Mouse (Mus musculus): ENCODE measurements around the gene Coq9. TPM values are rescaled to one million over a fixed set of nuclear protein-coding genes. Genes with fewer than 3 reads are reported as not detected.

Gene Coq9
- total and polyA plus RNA-seq, 3 experiments, result 38.2 to 109 (median 68.8) TPM

DNA sequence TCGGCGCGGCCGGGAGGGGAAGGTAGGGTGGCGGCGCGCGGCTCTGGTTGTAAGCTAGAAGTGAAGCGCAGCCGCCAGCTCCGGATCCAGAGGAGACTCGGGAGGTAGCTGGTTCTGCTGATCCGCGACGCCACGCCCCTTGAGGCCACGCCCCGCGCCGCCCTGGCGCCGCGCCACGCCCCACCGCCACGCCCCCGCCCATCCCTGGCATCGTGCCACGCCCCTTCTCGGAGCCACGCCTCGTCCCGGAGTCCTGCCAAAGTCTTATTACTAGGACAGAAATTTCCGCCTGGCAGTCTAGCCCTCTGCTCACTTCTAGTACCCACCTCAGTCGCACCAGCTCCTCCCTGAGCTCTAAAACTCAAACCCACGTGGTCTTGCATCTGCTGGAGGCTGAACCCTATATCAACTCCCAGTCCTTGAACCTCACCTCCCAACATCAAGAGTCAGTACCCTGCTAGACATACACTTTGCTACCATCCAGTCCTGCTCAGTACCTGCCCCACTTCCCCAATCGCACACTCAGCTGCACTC lies 38.1 kb downstream of the Coq9 start, which contains the start of gene Dok4:
Gene Dok4, minus strand, starts transcription at position 134 of the 534 bp plus-strand sequence.
- Histone ChIP-seq H3K27me3 (ENCODE audit: insufficient read depth, low read length) (peaks cover 56% of the 10 kb centered on the region), H3K4me1 (ENCODE audit: insufficient read depth, low read depth, low read length) (peaks cover 48% of the 10 kb centered on the region), H3K36me3 (replicated peaks) (no peaks in the 10 kb centered on the region), H3K4me3 (ENCODE audit: low read depth, low read length) (peak within 1 kb of the TSS; percentile 70), H3K9me3 (replicated peaks) (no peaks in the 10 kb centered on the region)
- ATAC-seq (ENCODE audit: extremely low read depth, insufficient number of reproducible peaks, low FRiP score, poor library complexity, severe bottlenecking) (peak; percentile 45), DNase-seq (ENCODE audit: low spot score) (peak; percentile 90)
- no peak for TF ChIP-seq TAL1 (conservative IDR thresholded peaks at IDR 0.05; ENCODE audit: low read depth, low read length)
- no peak for TF ChIP-seq POLR2AphosphoS5 (IDR thresholded peaks at IDR 0.05; ENCODE audit: insufficient replicate concordance, low read depth, low read length)
- no peak for TF ChIP-seq GATA2 (IDR thresholded peaks at IDR 0.05; ENCODE audit: borderline replicate concordance, low read depth, low read length)
- TF ChIP-seq CTCF (IDR thresholded peaks at IDR 0.05; ENCODE audit: low read depth, low read length), result no peak
- no peak for TF ChIP-seq GATA1 (IDR thresholded peaks at IDR 0.05; ENCODE audit: borderline replicate concordance, low read length)

DNA sequence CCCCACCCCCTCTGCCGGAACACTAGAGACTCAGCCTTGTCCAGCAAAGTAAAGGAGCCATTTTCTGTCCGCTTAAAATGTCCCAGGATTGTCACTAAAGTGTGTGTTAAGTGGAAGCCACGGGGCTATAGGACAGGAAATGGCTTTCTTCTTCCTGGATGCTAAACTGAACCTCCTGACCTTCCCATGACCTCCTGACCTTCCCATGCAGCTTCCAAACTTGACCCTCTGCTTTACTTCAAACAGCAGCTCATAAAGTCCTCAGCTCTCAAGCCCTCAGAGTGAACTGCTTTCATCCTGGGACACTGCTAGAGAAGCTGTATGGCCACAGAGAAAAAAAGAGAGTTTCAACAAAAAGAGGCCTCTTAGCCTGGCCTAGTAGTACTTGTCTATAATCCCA lies 38.7 kb downstream of the Coq9 start:
- Histone ChIP-seq H3K4me3 (ENCODE audit: low read depth, low read length) (no peak overlapping the region), H3K9me3 (replicated peaks) (no peaks in the 10 kb centered on the region), H3K4me1 (ENCODE audit: insufficient read depth, low read depth, low read length) (peaks cover 42% of the 10 kb centered on the region), H3K27me3 (ENCODE audit: insufficient read depth, low read length) (peaks cover 52% of the 10 kb centered on the region), H3K36me3 (replicated peaks) (no peaks in the 10 kb centered on the region)
- DNase-seq (ENCODE audit: low spot score), result no peak
- ATAC-seq (ENCODE audit: extremely low read depth, insufficient number of reproducible peaks, low FRiP score, poor library complexity, severe bottlenecking), result no peak
- TF ChIP-seq CTCF (IDR thresholded peaks at IDR 0.05; ENCODE audit: low read depth, low read length), result no peak

DNA sequence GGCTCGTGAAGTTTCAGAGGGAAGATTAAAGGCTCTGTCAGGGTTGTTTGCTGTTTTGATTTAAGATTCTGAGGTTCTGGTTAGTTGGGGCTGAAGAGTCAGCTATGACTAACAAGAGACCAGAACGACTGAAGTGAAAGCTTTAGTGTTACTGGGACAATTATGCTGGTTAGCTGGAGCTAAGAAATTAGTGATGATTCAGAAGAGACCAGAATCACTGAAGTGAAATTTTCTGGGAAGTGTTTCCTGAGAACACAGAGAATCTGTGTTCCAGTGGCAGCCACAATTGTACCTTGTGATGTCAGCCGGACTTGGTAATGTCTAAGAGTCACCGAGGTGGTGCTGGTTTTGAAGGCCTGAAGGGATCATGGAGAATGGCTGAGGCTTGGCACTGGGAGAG lies 42.6 kb downstream of the Coq9 start:
- H3K27me3 ChIP-seq (ENCODE audit: insufficient read depth, low read length), result peaks cover 36% of the 10 kb centered on the region
- H3K9me3 ChIP-seq (replicated peaks), result no peaks in the 10 kb centered on the region
- no peak overlapping the region for H3K4me3 ChIP-seq (ENCODE audit: low read depth, low read length)
- ATAC-seq (ENCODE audit: extremely low read depth, insufficient number of reproducible peaks, low FRiP score, poor library complexity, severe bottlenecking), result no peak
- H3K4me1 ChIP-seq (ENCODE audit: insufficient read depth, low read depth, low read length), result peaks cover 16% of the 10 kb centered on the region
- TF ChIP-seq POLR2AphosphoS5 (IDR thresholded peaks at IDR 0.05; ENCODE audit: insufficient replicate concordance, low read depth, low read length), result no peak
- no peak for TF ChIP-seq GATA2 (IDR thresholded peaks at IDR 0.05; ENCODE audit: borderline replicate concordance, low read depth, low read length)
- no peak for TF ChIP-seq TAL1 (conservative IDR thresholded peaks at IDR 0.05; ENCODE audit: low read depth, low read length)
- no peak for TF ChIP-seq CTCF (IDR thresholded peaks at IDR 0.05; ENCODE audit: low read depth, low read length)
- TF ChIP-seq GATA1 (IDR thresholded peaks at IDR 0.05; ENCODE audit: borderline replicate concordance, low read length), result no peak
- H3K36me3 ChIP-seq (replicated peaks), result no peaks in the 10 kb centered on the region
- no peak for DNase-seq (ENCODE audit: low spot score)

DNA sequence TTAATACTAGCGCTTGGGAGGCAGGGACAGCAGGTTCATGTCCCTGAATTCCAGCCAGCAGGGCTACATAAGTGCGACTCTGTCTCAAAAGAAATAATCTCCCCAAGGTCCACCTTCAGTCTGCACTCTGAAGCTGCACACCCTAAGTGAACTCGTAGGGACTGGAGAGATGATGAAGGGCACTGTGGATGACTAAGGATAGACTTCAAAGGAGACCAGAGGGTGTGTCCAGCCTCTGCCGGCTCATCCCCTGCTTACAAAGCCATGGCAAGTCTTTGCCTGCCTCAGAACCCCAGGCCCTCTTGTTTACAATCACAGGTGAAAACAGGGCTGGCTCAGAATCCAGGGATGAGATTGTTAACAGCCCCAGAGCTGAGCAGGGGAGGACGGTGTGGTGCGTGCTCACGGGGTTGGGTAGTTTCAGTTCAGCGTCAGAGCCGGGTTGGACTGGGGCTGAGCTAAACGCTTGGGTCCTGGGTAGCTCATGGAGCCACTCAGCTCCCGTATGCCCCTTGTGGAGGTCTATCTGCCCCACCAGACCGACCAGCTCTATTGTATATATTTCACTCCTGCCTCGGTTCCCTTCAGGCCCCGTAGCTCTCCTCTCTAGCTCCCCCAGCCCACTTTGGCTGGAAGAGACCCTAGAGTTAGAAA lies 50.4 kb downstream of the Coq9 start:
- no peak for TF ChIP-seq CTCF (IDR thresholded peaks at IDR 0.05; ENCODE audit: low read depth, low read length)
- no peak for TF ChIP-seq TAL1 (conservative IDR thresholded peaks at IDR 0.05; ENCODE audit: low read depth, low read length)
- TF ChIP-seq GATA2 (IDR thresholded peaks at IDR 0.05; ENCODE audit: borderline replicate concordance, low read depth, low read length), result no peak
- TF ChIP-seq POLR2AphosphoS5 (IDR thresholded peaks at IDR 0.05; ENCODE audit: insufficient replicate concordance, low read depth, low read length), result no peak
- no peak for TF ChIP-seq GATA1 (IDR thresholded peaks at IDR 0.05; ENCODE audit: borderline replicate concordance, low read length)
- DNase-seq (ENCODE audit: low spot score) (no peak), ATAC-seq (ENCODE audit: extremely low read depth, insufficient number of reproducible peaks, low FRiP score, poor library complexity, severe bottlenecking) (no peak; the same call in 1 of the 2 replicates)
- Histone ChIP-seq H3K4me3 (ENCODE audit: low read depth, low read length) (no peak overlapping the region), H3K36me3 (replicated peaks) (no peaks in the 10 kb centered on the region), H3K27me3 (ENCODE audit: insufficient read depth, low read length) (peaks cover 59% of the 10 kb centered on the region), H3K9me3 (replicated peaks) (no peaks in the 10 kb centered on the region), H3K4me1 (ENCODE audit: insufficient read depth, low read depth, low read length) (0 out of 2 replicates have a peak, but pooled peaks cover 2% of the 10 kb centered on the region)

DNA sequence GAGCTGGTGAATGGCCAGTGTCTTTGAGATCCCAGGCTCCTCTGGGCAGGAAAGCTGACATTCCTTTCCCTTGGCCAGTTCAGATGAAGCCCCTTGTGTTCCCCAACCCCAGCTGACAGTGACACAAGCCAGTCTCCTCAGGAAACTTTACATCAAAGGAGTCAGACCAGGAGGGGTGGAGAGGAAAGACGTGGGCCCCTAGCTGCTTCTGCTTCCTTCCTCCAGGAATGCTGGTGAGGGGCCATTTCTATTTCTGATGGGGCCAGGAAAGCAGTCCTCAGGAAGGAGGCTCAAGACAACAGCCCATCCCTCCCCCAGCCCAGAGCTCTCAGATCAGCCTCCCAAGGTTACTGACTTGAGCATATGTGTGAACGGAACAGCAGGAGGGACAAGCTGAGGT lies 54.8 kb downstream of the Coq9 start:
- TF ChIP-seq POLR2AphosphoS5 (IDR thresholded peaks at IDR 0.05; ENCODE audit: insufficient replicate concordance, low read depth, low read length) (no peak), TAL1 (conservative IDR thresholded peaks at IDR 0.05; ENCODE audit: low read depth, low read length) (no peak), CTCF (IDR thresholded peaks at IDR 0.05; ENCODE audit: low read depth, low read length) (no peak), GATA1 (IDR thresholded peaks at IDR 0.05; ENCODE audit: borderline replicate concordance, low read length) (no peak), GATA2 (IDR thresholded peaks at IDR 0.05; ENCODE audit: borderline replicate concordance, low read depth, low read length) (no peak)

DNA sequence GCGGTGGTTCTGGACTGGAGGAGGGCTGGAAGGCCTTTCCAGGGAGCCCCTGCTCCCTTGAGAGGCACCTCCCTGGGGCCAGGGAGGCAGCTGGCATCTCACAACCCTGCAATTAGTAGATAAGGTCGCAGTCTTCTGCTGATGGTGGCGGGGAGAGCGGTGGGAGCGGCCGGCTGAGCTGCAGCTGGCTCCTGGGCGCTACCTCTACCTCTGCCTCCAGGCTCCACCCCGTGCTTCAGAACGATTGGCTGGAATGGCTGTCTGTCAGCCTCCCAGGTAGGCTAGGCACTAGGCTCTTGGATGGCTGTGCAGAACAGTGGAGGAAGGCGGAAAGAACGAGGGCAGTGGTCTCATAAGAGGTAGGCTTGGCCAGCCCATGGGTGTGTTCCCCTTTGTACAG lies 61.1 kb downstream of the Coq9 start:
- DNase-seq (ENCODE audit: low spot score) (peak; percentile 83), ATAC-seq (ENCODE audit: extremely low read depth, insufficient number of reproducible peaks, low FRiP score, poor library complexity, severe bottlenecking) (peak; percentile 91)
- Histone ChIP-seq H3K27me3 (ENCODE audit: insufficient read depth, low read length) (peaks cover 22% of the 10 kb centered on the region), H3K4me3 (ENCODE audit: low read depth, low read length) (peak overlapping the region; percentile 64; the same call in 1 of the 2 replicates), H3K4me1 (ENCODE audit: insufficient read depth, low read depth, low read length) (peaks cover 58% of the 10 kb centered on the region), H3K9me3 (replicated peaks) (no peaks in the 10 kb centered on the region), H3K36me3 (replicated peaks) (peaks cover 23% of the 10 kb centered on the region)
- TF ChIP-seq TAL1 (conservative IDR thresholded peaks at IDR 0.05; ENCODE audit: low read depth, low read length) (peak; percentile 82), GATA2 (IDR thresholded peaks at IDR 0.05; ENCODE audit: borderline replicate concordance, low read depth, low read length) (no peak)

More for the DNA sequence above, 54.8 kb downstream of the Coq9 start:
- no peak for DNase-seq (ENCODE audit: low spot score)
- peaks cover 67% of the 10 kb centered on the region for H3K27me3 ChIP-seq (ENCODE audit: insufficient read depth, low read length)
- ATAC-seq (ENCODE audit: extremely low read depth, insufficient number of reproducible peaks, low FRiP score, poor library complexity, severe bottlenecking), result no peak
- H3K36me3 ChIP-seq (replicated peaks), result no peaks in the 10 kb centered on the region
- H3K9me3 ChIP-seq (replicated peaks), result no peaks in the 10 kb centered on the region
- H3K4me1 ChIP-seq (ENCODE audit: insufficient read depth, low read depth, low read length), result peaks cover 19% of the 10 kb centered on the region
- no peak overlapping the region for H3K4me3 ChIP-seq (ENCODE audit: low read depth, low read length)

Measured in G1E (cell line).